Mouse (Mus musculus): ENCODE data around the gene Tspan32. TPM values are rescaled to one million over a fixed set of nuclear protein-coding genes. Genes with fewer than 3 reads are reported as not detected.

Tspan32 gene
- polyA plus RNA-seq (2012; rRNA removed; ENCODE audit: low replicate concordance): 5.0 and 5.3 TPM in 2 replicates

GRCm38 (mm10) chr7:143004727-143005343, at the start of gene Tspan32:
Tspan32 (plus strand) TSS chr7:143005046.

GRCm38 (mm10) chr7:142968809-142969511, 35.9 kb upstream of the Tspan32 start, which contains the start of gene Ascl2:
Ascl2 (minus strand) TSS chr7:142969264.

GRCm38 (mm10) chr7:143052626-143053007, 47.8 kb downstream of the Tspan32 start, which contains the start of gene Cd81:
Cd81 (plus strand) TSS chr7:143052739.

DNA sequence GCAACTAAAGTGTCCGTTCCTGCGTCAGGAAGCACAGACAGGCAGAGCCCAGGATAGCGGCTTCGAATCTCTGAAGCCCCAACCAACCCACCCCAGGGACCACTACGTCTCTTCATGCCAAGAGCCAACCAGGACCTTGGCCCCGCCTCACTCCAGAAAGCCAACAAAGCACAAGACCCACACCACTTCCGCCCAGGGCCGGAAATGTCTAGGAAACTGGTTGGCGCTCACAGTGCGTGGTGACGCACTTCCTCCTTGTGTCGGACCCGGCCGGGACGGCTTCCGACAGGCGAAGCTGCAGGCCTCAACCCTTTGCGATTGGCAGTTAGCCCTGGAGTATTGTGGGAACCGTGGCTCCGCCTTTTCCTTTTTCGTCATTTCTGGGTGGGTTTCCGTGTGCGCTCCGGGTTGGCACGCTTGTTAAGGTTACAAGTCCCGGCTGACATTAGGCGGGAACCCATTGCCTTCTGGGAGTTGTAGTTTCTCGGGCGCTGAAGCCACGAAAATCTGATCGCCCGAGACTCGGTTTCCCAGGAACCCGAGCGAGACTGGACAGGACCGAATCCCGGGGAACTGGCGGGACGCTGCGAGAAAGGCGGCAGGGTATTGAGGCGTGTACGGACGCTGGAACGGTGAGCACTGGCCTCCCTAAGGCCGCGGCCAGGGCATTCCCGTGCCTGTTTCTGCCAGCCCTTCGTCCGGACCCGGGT, 64.2 kb downstream of the Tspan32 start, which contains the start of gene Tssc4:
Gene Tssc4 (plus strand): TSS at position 368 of the 710 bp plus-strand sequence.

Other genes with a start within 250 kb of the Tspan32 start
- 0.10 TPM in 1 of 2 replicates, not detected in the other for gene Th, start 73.9 kb upstream of the Tspan32 start, polyA plus RNA-seq (2012; rRNA removed; ENCODE audit: low replicate concordance)
- 0.49 and 3.2 TPM in 2 replicates for gene Ascl2, start 35.8 kb upstream of the Tspan32 start, polyA plus RNA-seq (2012; rRNA removed; ENCODE audit: low replicate concordance)
- 886 and 988 TPM in 2 replicates for gene Cd81, start 47.7 kb downstream of the Tspan32 start, polyA plus RNA-seq (2012; rRNA removed; ENCODE audit: low replicate concordance)
- gene Tssc4, start 64.2 kb downstream of the Tspan32 start, polyA plus RNA-seq (2012; rRNA removed; ENCODE audit: low replicate concordance): 62.4 and 108 TPM in 2 replicates
- 1.0 TPM in 1 of 2 replicates, not detected in the other for gene Trpm5, start 89.6 kb downstream of the Tspan32 start, polyA plus RNA-seq (2012; rRNA removed; ENCODE audit: low replicate concordance)
- gene Kcnq1, start 101.3 kb downstream of the Tspan32 start, polyA plus RNA-seq (2012; rRNA removed; ENCODE audit: low replicate concordance): 4.9 and 10.3 TPM in 2 replicates

Measured in subcutaneous adipose tissue, adult 2 months (tissue).